Mouse (Mus musculus): ENCODE data around the gene Dcp1b.

DNA sequence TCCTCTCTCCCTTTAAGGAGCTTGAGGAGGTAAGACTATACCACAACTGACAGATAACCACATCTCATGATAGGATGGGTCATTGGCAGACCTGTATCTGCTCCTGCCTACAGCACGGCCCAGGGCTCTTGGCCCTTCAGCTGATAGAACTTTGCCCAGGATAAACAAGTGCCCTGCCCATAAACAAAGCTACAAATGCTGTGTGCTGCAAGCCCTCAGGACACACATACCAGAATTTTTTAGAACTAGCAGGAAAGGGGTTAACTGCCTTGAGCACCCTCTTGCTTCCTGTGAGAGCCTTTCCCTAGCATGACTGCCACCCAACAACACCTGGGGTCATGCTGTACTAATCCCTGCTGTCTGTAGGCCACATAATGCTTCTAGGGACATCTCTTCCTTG, 47.0 kb upstream of the Dcp1b start:
- no peak for TF ChIP-seq POLR2A (IDR thresholded peaks at IDR 0.05; ENCODE audit: borderline replicate concordance, extremely low read depth, insufficient read depth, insufficient read length, poor library complexity, severe bottlenecking)
- TF ChIP-seq CTCF (IDR thresholded peaks at IDR 0.05; ENCODE audit: borderline replicate concordance, extremely low read depth, insufficient read depth, insufficient read length) = no peak

Data from brain, embryonic 14.5 days (tissue).